Mouse (Mus musculus) stomach, embryonic 15.5 days (tissue): ENCODE data around the gene Cenpx. TPM values are rescaled to one million over a fixed set of nuclear protein-coding genes. Genes with fewer than 3 reads are reported as not detected.
"Not testable (repeated sequence)": the region's sequence is repeated elsewhere in the genome, so short reads cannot be mapped to it uniquely, and the experiment has no call there.

ENCODE experiments used
- ATAC-seq: fragments of 200-750 bp; cut with Nextera tagmentation; 2 replicates; pipeline ENCODE4 v1.8.0; 2017; ENCODE audit warnings: low read depth, moderate number of reproducible peaks, moderate TSS enrichment; ENCODE audit not compliant: insufficient read depth, low FRiP score
- H3K27ac ChIP-seq: fragments of 300-500 bp; sonication (generic); 2 replicates; pipeline ENCODE4 v1.5.1; 2015; ENCODE audit warnings: mild to moderate bottlenecking, inconsistent platforms
- H3K27me3 ChIP-seq: fragments of 300-500 bp; sonication (generic); replicated peaks from 2 replicates; pipeline ENCODE4 v1.6.1; 2015; ENCODE audit warnings: inconsistent platforms
- H3K36me3 ChIP-seq: fragments of 300-500 bp; sonication (generic); 2 replicates; pipeline ENCODE4 v1.6.1; 2015; ENCODE audit warnings: inconsistent platforms
- H3K4me1 ChIP-seq: fragments of 300-500 bp; sonication (generic); 2 replicates; pipeline ENCODE4 v1.6.1; 2015; ENCODE audit warnings: inconsistent platforms
- H3K4me2 ChIP-seq: fragments of 300-500 bp; sonication (generic); 2 replicates; pipeline ENCODE4 v1.6.1; 2015; ENCODE audit warnings: mild to moderate bottlenecking, inconsistent platforms
- H3K4me3 ChIP-seq: fragments of 300-500 bp; sonication (generic); replicated peaks from 2 replicates; pipeline ENCODE4 v1.5.1; 2015; ENCODE audit warnings: inconsistent platforms
- H3K9ac ChIP-seq: fragments of 300-500 bp; sonication (generic); 2 replicates; pipeline ENCODE4 v1.6.1; 2015; ENCODE audit warnings: inconsistent platforms
- H3K9me3 ChIP-seq: fragments of 300-500 bp; sonication (generic); 2 replicates; pipeline ENCODE4 v1.6.1; 2016; ENCODE audit warnings: inconsistent platforms
- WGBS: fragments of 180-500 bp; shearing (Covaris S2); methylation state at CpG from one replicate; pipeline ENCODE4 v1.1.7; 2015; 5-methylcytosine and 5-hydroxymethylcytosine counted together
- polyA plus RNA-seq: library from polyadenylated mRNA; unstranded; fragments of >200 nt; fragmentation: Nextera tagmentation; extraction: Ambion mirVana; gene quantifications from 2 replicates; pipeline ENCODE4 v1.2.1, GENCODE M21; 2015

Cenpx gene
- polyA plus RNA-seq = 155 and 158 TPM in 2 replicates

DNA sequence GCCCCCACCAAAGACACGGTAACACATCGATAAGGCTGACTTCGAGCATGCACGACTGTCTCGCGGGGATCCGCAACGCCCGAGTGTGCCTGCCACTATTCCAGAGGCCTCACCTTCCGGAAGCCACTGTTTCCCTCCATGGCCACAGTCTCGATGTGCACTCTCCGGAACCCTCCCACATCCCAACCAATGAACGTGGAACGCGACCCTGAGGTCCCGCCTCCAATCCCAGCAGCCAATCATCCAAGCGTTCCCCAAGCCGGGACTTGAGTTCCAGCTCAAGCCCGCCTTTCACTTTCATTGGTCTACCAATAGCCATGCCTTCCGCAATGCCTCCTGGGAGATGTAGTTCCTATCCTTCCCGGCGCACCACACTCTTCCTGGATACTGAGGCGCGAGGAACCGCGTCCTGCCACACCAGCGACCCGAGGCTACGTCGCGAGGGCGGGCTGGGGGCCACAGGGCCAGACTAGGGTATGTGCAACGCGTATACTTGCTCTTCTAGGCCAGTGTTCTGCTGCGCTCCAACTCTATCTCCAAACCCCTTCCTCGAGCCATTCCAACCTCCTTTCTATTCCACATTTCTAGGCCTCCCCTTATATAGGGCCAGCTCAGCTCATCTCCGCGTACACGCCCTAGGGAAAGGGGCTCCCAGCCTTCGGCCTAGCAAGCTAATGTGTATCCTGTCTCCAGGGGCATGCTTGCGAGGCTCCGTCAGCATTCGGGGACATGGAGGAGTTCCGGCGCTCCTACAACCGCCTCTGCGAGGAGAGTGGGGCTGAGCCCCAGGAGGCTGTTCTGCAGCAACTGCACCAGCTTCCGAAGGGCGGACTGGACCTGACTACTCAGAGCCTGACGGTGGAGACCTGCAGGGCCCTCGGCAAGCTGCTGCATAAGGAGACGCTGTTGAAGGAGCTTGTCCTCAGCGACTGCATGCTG, at the start of gene Cenpx, which contains the start of gene Lrrc45:
Cenpx (minus strand) TSS at position 159 of the 939 bp plus-strand sequence.
Lrrc45 (plus strand) TSS at position 346 of the 939 bp plus-strand sequence.
- peak; percentile 95 for ATAC-seq
- 2% methylated on average over 53 of the region's 53 CpGs for WGBS
- H3K4me1 ChIP-seq = peaks cover 26% of the 10 kb centered on the region

DNA sequence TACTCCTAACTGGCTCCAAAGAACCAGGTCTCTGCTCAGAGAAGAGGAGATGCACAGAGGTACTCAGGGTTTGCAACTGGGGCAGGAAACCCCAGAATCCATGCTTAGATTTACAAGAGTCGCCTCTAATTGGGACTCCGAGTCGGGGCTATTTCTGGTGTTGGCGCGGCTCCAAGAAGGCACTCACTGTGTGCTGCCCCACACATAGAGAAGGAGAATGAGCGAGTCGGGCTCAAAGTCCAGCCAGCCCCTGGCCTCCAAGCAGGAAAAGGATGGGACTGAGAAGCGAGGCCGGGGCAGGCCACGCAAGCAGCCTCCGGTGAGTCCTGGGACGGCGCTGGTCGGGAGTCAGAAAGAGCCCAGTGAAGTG, 49.1 kb upstream of the Cenpx start, which contains the start of gene Hmga1b:
Hmga1b (plus strand) TSS at position 123 of the 370 bp plus-strand sequence.
- 15% methylated on average over 14 of the region's 14 CpGs for WGBS
- H3K27me3 ChIP-seq, H3K9me3 ChIP-seq, H3K9ac ChIP-seq, H3K36me3 ChIP-seq, H3K4me1 ChIP-seq, H3K4me3 ChIP-seq, H3K4me2 ChIP-seq: not testable (repeated sequence)
- ATAC-seq = peak; percentile 54; the same call in 1 of the 2 replicates
- H3K27ac ChIP-seq = peak within 1 kb of the TSS; percentile 41

More for the DNA sequence above, at the start of gene Cenpx, which contains the start of gene Lrrc45:
- H3K27ac ChIP-seq = peak within 1 kb of the TSS; percentile 86
- peaks cover 20% of the 10 kb centered on the region for H3K36me3 ChIP-seq
- H3K4me3 ChIP-seq = peak within 1 kb of the TSS; percentile 67
- H3K4me2 ChIP-seq = peak within 1 kb of the TSS; percentile 99
- H3K9me3 ChIP-seq = no peaks in the 10 kb centered on the region
- H3K9ac ChIP-seq = peak within 1 kb of the TSS; percentile 49
- no peaks in the 10 kb centered on the region for H3K27me3 ChIP-seq

- WGBS = 60% methylated on average over 14 of the region's 14 CpGs
- H3K27me3 ChIP-seq = no peaks in the 10 kb centered on the region
- ATAC-seq = peak; percentile 33; the same call in 1 of the 2 replicates
- H3K4me3 ChIP-seq = no peak overlapping the region
- no peaks in the 10 kb centered on the region for H3K9me3 ChIP-seq
- H3K9ac ChIP-seq = no peak overlapping the region
- peak overlapping the region; percentile 41 for H3K27ac ChIP-seq
- no peak overlapping the region for H3K4me2 ChIP-seq
- no peaks in the 10 kb centered on the region for H3K36me3 ChIP-seq
- no peaks in the 10 kb centered on the region for H3K4me1 ChIP-seq
These were observed 48.5 kb upstream of the Cenpx start for GRCm38 (mm10) chr11:120761811-120762671.

- no peak for ATAC-seq
- Histone ChIP-seq H3K9me3 (no peaks in the 10 kb centered on the region), H3K4me2 (no peak overlapping the region), H3K9ac (no peak overlapping the region), H3K36me3 (no peaks in the 10 kb centered on the region), H3K4me1 (no peaks in the 10 kb centered on the region), H3K27me3 (no peaks in the 10 kb centered on the region), H3K27ac (no peak overlapping the region), H3K4me3 (no peak overlapping the region)
- 86% methylated on average over 9 of the region's 9 CpGs for WGBS
These were observed 46.7 kb upstream of the Cenpx start for GRCm38 (mm10) chr11:120760236-120760635.

- no peak overlapping the region for H3K9ac ChIP-seq
- no peak overlapping the region for H3K27ac ChIP-seq
- H3K4me2 ChIP-seq = no peak overlapping the region
- H3K27me3 ChIP-seq = no peaks in the 10 kb centered on the region
- H3K36me3 ChIP-seq = no peaks in the 10 kb centered on the region
- WGBS = 60% methylated on average over 4 of the region's 4 CpGs
- no peak for ATAC-seq
- no peaks in the 10 kb centered on the region for H3K9me3 ChIP-seq
- H3K4me3 ChIP-seq = no peak overlapping the region
- H3K4me1 ChIP-seq = no peaks in the 10 kb centered on the region
These were observed 38.1 kb upstream of the Cenpx start for GRCm38 (mm10) chr11:120751606-120752005.

- Histone ChIP-seq H3K9me3 (no peaks in the 10 kb centered on the region), H3K4me1 (no peaks in the 10 kb centered on the region), H3K4me2 (no peak overlapping the region), H3K27ac (no peak overlapping the region), H3K9ac (no peak overlapping the region), H3K36me3 (no peaks in the 10 kb centered on the region), H3K27me3 (no peaks in the 10 kb centered on the region), H3K4me3 (no peak overlapping the region)
- ATAC-seq = no peak
- WGBS = 63% methylated on average over 8 of the region's 8 CpGs
These were observed 35.9 kb upstream of the Cenpx start for GRCm38 (mm10) chr11:120749430-120749829.

- Histone ChIP-seq H3K9ac (no peak overlapping the region), H3K4me1 (no peaks in the 10 kb centered on the region), H3K4me2 (no peak overlapping the region), H3K27ac (0 out of 2 replicates have a peak overlapping the region, but pooled peaks have one; percentile 16), H3K27me3 (no peaks in the 10 kb centered on the region), H3K36me3 (no peaks in the 10 kb centered on the region), H3K4me3 (no peak overlapping the region), H3K9me3 (no peaks in the 10 kb centered on the region)
- no peak for ATAC-seq
- WGBS = 61% methylated on average over 4 of the region's 4 CpGs
These were observed 34.4 kb upstream of the Cenpx start for GRCm38 (mm10) chr11:120747974-120748373.

DNA sequence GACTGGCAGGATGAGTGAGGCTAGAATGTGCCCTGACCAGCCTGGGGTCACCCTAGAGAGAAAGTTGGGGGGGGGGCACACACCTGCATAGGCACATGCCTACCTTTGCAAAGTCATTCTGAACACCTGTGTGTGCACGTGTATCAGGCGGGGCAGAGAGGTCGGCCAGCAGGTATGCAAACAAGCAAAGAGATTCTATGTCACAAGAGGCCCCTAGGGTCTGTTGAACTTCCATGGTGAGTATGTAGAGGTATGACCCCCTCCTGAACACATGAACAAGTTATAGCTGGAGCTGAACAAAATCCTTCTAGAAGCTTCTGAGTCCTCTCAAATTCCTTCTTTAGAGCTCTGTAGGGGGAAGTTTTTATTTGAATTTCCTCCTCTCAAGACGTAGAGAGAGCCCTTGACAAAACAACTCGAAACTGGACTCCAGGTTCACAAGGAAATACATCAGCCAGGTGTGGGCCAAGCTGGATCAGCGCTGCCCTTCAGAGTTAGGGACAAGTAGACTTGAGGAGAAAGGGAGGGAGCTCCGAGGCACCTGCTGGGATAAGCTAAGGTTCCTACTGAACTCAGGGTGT, 30.7 kb upstream of the Cenpx start:
- Histone ChIP-seq H3K27me3 (no peaks in the 10 kb centered on the region), H3K9ac (no peak overlapping the region), H3K4me1 (no peaks in the 10 kb centered on the region), H3K36me3 (no peaks in the 10 kb centered on the region), H3K27ac (peak overlapping the region; percentile 26; the same call in 1 of the 2 replicates), H3K4me2 (no peak overlapping the region), H3K4me3 (no peak overlapping the region), H3K9me3 (no peaks in the 10 kb centered on the region)
- WGBS = 64% methylated on average over 7 of the region's 7 CpGs
- ATAC-seq = peak; percentile 43; the same call in 1 of the 2 replicates

- no peak overlapping the region for H3K4me2 ChIP-seq
- 85% methylated on average over 5 of the region's 5 CpGs for WGBS
These were observed 27.4 kb upstream of the Cenpx start for GRCm38 (mm10) chr11:120740981-120741380.

GRCm38 (mm10) chr11:120736424-120736823, 22.9 kb upstream of the Cenpx start:
- Histone ChIP-seq H3K9me3 (no peaks in the 10 kb centered on the region), H3K9ac (no peak overlapping the region), H3K36me3 (no peaks in the 10 kb centered on the region), H3K4me1 (peaks cover 3% of the 10 kb centered on the region; the same call in 1 of the 2 replicates), H3K4me2 (no peak overlapping the region), H3K27ac (no peak overlapping the region), H3K27me3 (no peaks in the 10 kb centered on the region), H3K4me3 (no peak overlapping the region)
- no peak for ATAC-seq
- WGBS = 76% methylated on average over 6 of the region's 6 CpGs

More at GRCm38 (mm10) chr11:120740981-120741380, 27.4 kb upstream of the Cenpx start:
- H3K36me3 ChIP-seq = no peaks in the 10 kb centered on the region
- no peak overlapping the region for H3K9ac ChIP-seq
- no peaks in the 10 kb centered on the region for H3K27me3 ChIP-seq
- H3K4me3 ChIP-seq = no peak overlapping the region
- ATAC-seq = no peak
- H3K4me1 ChIP-seq = no peaks in the 10 kb centered on the region
- no peaks in the 10 kb centered on the region for H3K9me3 ChIP-seq
- no peak overlapping the region for H3K27ac ChIP-seq

GRCm38 (mm10) chr11:120733521-120733920, 20.0 kb upstream of the Cenpx start:
- peaks cover 3% of the 10 kb centered on the region; the same call in 1 of the 2 replicates for H3K4me1 ChIP-seq
- no peak overlapping the region for H3K4me2 ChIP-seq
- H3K27ac ChIP-seq = no peak overlapping the region
- H3K36me3 ChIP-seq = no peaks in the 10 kb centered on the region
- H3K9ac ChIP-seq = no peak overlapping the region
- no peak overlapping the region for H3K4me3 ChIP-seq
- ATAC-seq = no peak
- no peaks in the 10 kb centered on the region for H3K27me3 ChIP-seq
- no peaks in the 10 kb centered on the region for H3K9me3 ChIP-seq
- WGBS = 50% methylated on average over 6 of the region's 6 CpGs
